Mouse (Mus musculus) liver, adult (tissue): ENCODE measurements around the gene Ubxn6.

Experiments used
- GATA4 ChIP-seq: IDR thresholded peaks from 2 replicates; pipeline ENCODE4 v1.6.1; 2014; ENCODE audit warnings: mild to moderate bottlenecking, low read length; ENCODE audit not compliant: insufficient replicate concordance

Ubxn6 gene

DNA sequence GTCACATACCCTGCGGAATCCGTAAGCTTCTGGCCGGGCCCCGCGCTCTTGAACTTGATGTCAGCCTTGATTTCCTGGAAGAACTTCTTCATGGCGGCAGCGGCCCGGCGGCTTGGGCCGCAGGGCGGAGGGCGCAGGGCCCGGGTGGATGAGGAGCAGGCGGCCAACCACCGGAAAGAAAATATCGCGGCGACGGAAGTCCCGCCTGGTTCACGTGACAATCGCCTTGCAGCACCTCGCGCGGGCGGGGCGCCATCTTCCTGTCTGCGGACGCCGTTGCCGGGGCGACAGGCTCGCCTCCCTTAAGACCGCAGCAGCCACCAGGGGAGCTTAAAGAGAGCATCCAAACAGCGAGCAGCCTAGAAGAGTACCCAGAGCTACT lies at the start of gene Ubxn6:
Gene Ubxn6 (minus strand): TSS at position 202 of the 382 bp plus-strand sequence.
- TF ChIP-seq GATA4 = peak; percentile 70; the same call in 1 of the 2 replicates

DNA sequence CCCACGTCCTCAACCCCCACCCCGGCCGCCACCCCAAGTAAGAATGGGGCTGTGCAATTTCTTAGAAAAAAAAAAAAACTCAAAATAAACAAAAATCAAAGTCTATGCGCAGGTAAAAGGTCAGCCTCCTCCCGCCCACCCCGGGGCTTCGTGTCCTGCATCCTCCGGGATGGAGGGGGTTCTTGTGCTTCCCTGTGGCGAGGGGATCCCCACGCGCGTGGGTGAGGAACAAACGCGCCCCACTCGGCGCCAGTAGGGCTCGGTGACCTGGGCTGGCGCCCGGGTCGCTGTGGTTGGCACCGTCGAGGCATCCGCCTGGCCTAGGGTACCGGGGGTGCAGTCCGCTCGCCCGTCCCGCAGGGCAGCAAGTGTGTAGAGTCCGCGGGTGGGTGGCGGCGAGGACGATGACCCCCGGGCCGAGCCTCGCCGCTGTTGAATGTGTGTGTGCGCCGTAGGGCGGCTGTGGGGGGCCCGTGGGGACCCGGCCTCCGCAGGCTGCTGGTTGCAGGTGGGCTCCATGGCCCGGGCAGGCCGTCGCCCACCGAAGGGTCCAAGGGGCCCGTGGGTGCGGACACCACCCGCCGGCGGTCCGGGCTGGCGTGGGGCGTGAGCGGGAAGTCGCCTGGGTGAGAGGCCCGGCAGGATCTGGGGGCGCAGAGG lies 49.0 kb upstream of the Ubxn6 start:
- TF ChIP-seq GATA4 = no peak

DNA sequence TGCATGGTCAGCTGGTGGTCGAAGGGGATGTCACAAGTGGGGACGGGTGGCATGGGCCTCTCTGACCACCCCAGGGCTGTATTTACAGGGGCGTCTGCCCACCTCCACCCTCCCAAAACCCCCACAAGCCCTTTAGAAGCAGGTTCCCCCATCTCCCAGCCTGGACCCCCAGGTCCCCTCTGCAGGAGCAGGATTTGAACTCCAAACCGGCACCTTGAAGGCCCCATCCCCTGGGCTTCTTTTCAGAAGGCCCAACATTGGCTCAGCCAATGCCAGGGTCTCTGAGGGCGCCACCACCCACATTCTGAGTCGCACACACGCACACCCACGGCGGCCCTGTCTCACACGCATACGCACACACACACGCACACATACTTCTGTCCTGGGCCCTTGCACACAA lies 48.3 kb upstream of the Ubxn6 start:
- no peak for TF ChIP-seq GATA4

DNA sequence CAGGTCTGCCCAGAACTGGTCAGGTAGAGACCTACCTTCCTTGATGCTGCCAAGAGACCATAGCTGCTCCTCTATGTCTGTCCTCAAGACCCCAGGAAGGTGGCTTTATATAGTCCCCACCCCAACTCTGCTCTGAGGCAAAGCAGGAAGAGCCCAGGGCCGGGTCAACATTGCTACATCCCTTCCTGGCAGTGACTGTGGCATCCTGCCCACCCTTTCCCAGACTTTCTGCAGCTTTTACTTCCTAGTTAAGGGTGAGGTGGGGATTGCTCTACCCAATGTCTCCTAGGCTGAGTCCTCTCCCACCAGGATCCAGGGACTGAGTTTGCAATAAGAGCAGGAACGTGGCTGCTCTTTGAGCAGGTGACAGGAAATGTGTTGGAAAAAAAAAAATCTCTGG lies 47.0 kb upstream of the Ubxn6 start, which contains the start of gene Lrg1:
Gene Lrg1 (minus strand): TSS at position 176 of the 400 bp plus-strand sequence.
- no peak for TF ChIP-seq GATA4

DNA sequence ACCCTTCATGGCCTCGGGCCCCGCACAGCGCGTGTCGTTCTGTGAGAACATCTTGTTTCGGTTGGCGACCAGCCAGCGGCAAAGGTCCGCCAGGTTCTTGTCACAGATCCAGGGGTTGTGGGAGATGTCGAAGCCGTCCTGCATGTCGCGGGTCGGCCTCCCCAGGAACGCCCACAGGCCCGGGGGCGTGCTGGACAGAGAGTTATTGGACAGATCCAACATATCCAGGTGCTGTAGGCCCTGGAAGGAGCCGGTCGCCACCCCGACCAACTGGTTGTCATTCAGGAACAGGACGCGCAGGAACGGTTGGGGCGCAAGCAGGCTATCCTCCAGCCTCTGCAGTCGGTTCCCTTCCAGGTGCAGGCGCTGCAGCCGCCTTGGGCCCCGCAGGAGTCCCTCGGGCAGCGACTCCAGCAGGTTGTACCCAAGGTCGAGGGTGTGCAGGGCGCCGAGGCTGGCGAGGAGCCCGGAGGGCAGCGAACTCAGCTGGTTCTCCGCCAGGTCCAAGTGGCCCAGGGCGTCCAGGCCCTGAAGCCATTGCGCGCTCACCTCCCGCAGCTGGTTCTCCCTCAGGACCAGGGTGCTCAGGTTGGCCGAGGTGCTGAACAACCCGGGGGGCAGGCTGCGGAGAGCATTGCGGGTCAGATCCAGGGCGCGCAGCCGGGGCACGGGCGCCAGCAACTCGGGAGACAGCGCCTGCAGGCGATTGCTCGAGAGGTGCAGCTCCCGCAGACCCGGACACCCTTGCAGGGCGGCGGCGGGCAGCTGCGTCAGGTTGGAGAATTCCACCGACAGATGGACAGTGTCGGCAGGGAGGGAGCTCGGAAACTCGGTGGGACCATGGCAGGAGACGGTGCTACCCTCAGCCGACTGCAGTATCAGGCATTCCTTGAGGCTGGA lies 45.4 kb upstream of the Ubxn6 start:
- no peak for TF ChIP-seq GATA4

DNA sequence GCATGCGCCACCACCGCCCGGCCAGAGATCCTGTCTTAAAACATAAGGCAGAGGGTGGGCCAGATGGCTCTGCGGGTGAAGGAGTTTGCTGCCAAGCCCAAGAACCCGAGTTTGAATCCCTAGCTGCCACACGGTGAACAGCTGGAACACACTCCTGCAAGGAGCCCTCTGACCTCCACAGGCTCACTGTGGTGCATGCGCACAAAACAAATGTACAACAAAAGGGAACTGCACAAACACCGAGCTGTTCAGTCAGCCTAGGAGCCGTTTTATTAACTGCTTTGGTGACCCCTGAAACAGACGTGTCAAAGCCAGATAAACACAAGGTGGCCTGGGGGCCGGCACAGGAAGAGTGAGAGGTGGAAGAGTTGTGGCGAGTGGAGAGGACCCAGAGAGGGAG lies 44.6 kb upstream of the Ubxn6 start:
- no peak for TF ChIP-seq GATA4

DNA sequence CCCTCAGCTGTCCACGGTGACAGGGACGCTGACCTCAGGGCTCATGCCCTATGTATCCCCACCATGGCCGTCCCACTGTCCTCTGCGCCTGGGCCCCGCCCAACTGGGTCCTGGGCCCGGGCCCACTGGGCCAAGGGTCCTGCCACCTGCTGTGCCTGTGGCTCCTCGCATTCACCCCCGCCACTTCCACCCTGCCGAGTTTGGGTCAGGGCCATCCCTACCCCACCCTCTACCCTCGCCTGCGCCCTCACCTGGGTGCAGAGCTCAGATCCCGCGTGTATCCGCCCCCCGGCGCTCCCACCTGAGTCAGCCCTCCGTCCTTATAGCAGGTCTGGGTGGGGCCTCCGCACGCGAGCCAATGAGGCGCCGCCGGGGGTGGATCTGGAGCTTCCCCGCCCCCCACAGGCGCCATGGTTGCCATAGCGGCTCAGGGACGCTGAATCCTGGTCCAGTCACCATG lies 42.5 kb upstream of the Ubxn6 start, which contains the start of gene Plin5:
Gene Plin5 (minus strand): TSS at position 346 of the 460 bp plus-strand sequence.
- TF ChIP-seq GATA4 = no peak

DNA sequence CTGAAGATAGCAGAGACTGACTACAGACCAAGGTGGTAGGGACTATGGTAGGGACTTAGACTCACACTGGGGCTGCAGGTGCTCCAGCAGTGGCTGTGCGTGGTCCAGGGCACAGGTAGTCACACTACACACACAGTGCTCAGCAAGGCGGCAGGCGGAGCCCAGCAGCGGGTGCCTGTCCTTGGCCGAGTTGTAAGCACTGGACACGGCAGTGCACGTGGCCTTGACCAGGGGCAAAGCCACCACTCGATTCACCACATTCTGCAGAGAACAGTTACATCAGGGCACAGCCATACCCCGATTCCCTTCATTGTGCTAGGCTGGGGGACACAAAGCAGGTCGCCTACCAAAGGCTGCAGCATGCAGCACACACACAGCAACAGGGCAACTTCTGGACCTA lies 41.4 kb upstream of the Ubxn6 start:
- TF ChIP-seq GATA4 = no peak

DNA sequence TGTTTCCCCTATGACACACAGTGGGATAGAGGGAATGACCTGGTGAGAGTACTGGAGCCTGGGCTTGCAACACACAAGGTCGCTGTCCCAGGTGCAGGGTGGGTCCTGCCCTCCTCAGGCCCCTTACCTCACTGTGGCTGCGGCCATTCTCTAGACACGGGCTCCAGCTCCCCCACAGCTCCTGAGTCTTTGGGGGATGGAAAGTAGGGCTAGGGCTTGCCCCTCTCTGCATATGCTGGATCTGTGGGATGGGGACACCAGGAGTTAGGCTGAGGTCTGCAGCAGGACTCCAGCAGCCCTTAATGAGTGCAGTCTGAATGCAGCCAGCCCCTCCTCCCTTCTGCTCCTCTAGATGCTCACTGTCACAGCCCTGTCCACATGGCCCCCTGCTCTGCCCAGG lies 37.9 kb upstream of the Ubxn6 start:
- TF ChIP-seq GATA4 = no peak

DNA sequence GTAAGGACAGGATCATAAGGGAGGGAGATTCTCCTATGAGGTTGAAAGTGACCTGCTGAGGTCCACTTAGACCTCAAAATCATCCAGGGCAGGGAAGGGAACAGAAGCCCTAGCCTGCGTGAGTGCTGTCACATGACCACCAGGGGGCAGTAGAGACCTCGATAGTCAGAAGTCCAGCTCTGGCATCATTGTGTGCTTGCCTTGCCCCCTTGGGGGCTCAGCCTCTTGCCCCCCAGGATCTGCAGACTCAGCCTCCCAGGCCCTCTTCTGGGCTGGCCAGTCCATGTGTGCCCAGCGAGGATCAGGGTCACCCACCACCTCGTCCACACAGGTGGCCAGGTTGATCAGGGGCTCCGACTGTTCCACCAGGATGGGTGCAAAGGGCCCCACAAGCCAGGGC lies 37.0 kb upstream of the Ubxn6 start:
- no peak for TF ChIP-seq GATA4

DNA sequence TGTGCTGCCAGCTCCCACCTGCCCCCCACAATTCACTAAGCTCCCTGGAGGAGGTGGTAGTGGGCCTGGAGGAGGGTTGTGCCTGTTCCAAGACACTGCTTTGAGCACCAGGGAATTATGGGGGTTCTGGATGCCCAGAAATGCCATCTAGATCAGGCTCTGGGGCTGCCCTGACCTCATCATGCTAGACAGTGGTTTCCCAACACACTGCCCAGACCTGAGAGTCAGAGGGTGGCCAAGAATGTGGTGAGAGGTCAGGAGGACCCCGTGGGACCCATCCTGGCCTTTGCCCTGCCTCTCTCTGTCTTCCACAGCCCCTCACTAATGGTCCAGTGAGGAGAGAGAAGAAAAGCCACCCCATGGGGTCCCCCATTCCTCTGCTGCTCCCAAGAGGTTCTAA lies 36.2 kb upstream of the Ubxn6 start:
- TF ChIP-seq GATA4 = no peak

DNA sequence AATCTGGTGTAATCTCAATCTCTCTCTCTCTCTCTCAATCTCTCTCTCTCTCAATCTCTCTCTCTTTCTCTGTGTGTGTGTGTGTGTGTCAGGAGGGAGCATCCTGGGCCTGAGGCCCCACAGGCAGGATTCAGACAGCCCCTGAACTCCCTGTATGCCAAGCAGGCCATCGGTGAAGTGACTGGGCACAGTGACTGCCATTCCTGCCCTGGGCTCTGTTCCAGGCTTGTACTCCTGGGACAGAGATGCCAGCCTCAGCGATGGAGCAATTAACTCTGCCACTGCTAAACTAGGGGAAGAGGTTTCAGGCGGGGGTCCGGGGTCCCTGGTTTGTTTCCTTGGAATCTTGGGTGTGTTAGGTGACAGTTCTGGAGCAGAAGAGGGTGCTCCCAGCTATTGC lies 35.7 kb upstream of the Ubxn6 start:
- TF ChIP-seq GATA4 = no peak

DNA sequence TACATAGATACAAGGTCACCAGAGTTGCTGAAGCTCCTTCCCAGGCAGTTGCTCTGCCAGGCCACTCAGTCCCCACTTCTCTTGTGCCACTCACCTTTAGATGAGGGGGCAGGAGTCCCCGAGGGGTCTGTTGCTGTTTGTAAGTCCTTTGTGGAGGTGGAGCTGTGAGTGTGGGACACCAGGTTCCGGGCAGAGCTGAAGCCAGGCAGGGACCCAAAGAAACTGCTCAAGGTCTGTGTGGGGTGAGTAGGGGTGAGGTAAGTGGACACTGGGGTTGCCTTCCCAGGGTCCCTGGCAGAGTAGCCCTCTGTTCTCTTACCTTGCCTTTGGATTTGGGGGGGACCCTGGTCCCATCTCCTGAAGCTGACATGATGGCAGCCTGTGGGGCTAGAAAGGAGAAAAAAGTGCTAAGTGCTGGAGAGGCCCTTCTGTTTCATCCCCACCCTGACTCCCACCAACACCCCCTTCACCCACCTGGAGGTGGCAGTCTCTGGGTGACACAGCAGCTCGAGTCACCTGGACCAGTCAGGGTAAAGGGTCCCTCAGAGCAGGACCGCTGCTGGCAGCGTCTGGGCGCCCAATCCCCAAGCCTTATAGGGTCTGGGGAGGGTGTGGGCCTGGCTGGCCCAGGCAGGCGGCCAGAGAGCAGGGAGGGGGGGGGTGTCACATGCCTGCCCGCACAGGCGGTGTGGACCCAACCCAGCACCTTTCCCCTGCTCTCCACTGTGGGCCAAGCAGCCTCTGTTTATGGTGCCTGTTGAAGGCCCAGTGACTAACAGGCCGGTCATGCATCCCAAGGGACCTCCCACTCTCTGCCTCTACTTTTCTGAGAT lies 34.6 kb upstream of the Ubxn6 start, which contains the start of gene Plin4:
Gene Plin4 (minus strand): TSS at position 585 of the 833 bp plus-strand sequence.
- TF ChIP-seq GATA4 = no peak

DNA sequence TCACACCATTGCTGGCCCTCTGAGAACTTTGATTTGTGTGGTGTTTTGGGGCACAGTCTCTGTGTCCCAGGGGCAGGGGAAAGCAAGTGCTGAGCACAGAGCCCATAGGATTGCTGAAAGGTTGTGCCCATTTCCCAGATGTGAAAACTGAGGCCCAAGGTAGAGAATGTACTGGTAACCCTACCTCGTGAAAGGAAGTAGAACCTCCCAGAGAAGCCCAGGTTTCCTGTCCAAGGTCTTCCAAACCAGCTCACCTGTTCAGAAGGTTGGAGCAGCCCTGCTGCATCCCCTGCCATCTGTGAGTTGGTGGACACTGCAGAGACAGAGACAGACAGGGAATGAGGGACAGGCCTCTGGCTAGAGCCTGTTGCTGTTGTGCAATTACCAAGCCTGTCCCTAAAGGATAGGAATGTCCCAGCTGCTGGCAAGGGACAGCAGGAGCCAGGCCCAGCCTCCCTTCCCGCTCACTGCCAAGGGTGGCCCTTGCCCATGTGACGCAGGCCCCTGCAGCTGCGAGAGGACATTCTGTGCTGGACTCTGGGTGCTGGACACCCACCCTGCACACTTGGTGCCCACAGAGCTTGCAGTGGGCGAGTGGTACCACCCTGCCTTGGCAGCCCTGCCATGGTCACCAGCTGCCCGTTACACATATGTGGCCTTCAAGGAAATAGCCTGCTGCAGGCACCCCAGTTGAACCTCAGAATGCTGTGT lies 33.7 kb upstream of the Ubxn6 start:
- no peak for TF ChIP-seq GATA4
